Mouse (Mus musculus) neural tube, embryonic 13.5 days (tissue): ENCODE results near the gene Camk1d. TPM values are rescaled to one million over a fixed set of nuclear protein-coding genes. Genes with fewer than 3 reads are reported as not detected.

Source experiments
- ATAC-seq: fragments of 200-750 bp; cut with Nextera tagmentation; 2 replicates; pipeline ENCODE4 v1.8.0; 2017; ENCODE audit warnings: low read depth, mild to moderate bottlenecking, moderate TSS enrichment, moderate library complexity
- H3K27ac ChIP-seq: fragments of 300-500 bp; sonication (generic); replicated peaks from 2 replicates; pipeline ENCODE4 v1.5.1; 2015; ENCODE audit warnings: moderate library complexity, mild to moderate bottlenecking, inconsistent platforms
- H3K27me3 ChIP-seq: fragments of 300-500 bp; sonication (generic); 2 replicates; pipeline ENCODE4 v1.6.1; 2015; ENCODE audit warnings: mild to moderate bottlenecking, inconsistent platforms
- H3K36me3 ChIP-seq: fragments of 300-500 bp; sonication (generic); 2 replicates; pipeline ENCODE4 v1.6.1; 2015; ENCODE audit warnings: mild to moderate bottlenecking, inconsistent platforms
- H3K4me1 ChIP-seq: fragments of 300-500 bp; sonication (generic); replicated peaks from 2 replicates; pipeline ENCODE4 v1.6.1; 2015; ENCODE audit warnings: inconsistent platforms
- H3K4me2 ChIP-seq: fragments of 300-500 bp; sonication (generic); 2 replicates; pipeline ENCODE4 v1.6.1; 2015; ENCODE audit warnings: inconsistent platforms, mild to moderate bottlenecking, moderate library complexity
- H3K4me3 ChIP-seq: fragments of 300-500 bp; sonication (generic); 2 replicates; pipeline ENCODE4 v1.5.1; 2015; ENCODE audit warnings: mild to moderate bottlenecking, inconsistent platforms
- H3K9ac ChIP-seq: fragments of 300-500 bp; sonication (generic); 2 replicates; pipeline ENCODE4 v1.6.1; 2015; ENCODE audit warnings: moderate library complexity, mild to moderate bottlenecking, inconsistent platforms
- H3K9me3 ChIP-seq: fragments of 300-500 bp; sonication (generic); 2 replicates; pipeline ENCODE4 v1.6.1; 2016; ENCODE audit warnings: inconsistent platforms
- WGBS: fragments of 180-500 bp; shearing (Covaris S2); methylation state at CpG from one replicate; pipeline ENCODE4 v1.1.7; 2015; 5-methylcytosine and 5-hydroxymethylcytosine counted together
- polyA plus RNA-seq: library from polyadenylated mRNA; unstranded; fragments of >200 nt; fragmentation: Nextera tagmentation; extraction: Ambion mirVana; gene quantifications from 2 replicates; pipeline ENCODE4 v1.2.1, GENCODE M21; 2015

The Camk1d gene
- polyA plus RNA-seq, 1 experiment from 2014 or later = 4.6 TPM

DNA sequence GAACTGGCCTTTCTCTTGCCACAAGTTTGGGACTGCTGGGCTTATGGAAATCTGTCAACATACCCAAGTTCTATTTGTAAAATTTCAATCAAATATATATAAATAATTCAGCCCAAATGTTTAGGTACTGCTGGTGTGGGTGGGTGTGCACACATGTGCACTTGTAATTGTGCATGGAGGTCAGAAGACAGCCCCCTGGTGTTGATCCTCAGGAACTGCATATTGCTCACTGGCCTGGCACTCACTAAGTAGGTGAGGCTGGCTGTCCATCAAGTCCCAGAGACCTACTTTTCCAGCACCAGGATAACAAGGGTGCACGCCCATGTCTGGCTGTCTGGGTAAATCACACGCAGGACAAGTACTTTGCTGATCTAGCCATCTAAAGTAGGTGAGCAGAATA is 283.0 kb downstream of the Camk1d start:
- 52% methylated on average over 2 of the region's 2 CpGs for WGBS
- H3K27me3 ChIP-seq = no peaks in the 10 kb centered on the region; the same call in 1 of the 2 replicates
- H3K27ac ChIP-seq = no peak overlapping the region
- no peak for ATAC-seq
- H3K4me1 ChIP-seq = peaks cover 2% of the 10 kb centered on the region
- H3K4me2 ChIP-seq = no peak overlapping the region
- no peak overlapping the region for H3K9ac ChIP-seq
- no peak overlapping the region for H3K4me3 ChIP-seq
- H3K36me3 ChIP-seq = no peaks in the 10 kb centered on the region
- no peaks in the 10 kb centered on the region for H3K9me3 ChIP-seq

DNA sequence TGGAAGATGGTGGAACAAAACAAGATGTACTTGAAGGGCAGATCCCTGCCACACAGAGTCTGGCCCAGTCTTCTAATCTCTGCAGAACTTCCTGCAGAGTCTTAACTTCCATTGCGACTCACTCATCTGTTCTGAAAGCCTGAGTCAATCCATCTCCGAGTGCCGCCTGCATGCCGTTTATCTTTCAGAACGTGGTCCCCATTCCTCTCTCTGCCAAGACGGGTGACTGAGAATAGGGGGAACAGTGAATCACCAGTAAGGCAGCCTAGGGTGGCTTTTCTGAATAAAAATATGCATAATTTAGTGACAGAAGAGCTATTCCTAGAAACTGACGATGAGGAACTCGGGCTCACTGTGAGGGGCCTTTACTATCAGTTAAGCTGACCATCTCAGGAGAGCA is 284.4 kb downstream of the Camk1d start:
- ATAC-seq = no peak
- Histone ChIP-seq H3K27me3 (no peaks in the 10 kb centered on the region; the same call in 1 of the 2 replicates), H3K4me2 (no peak overlapping the region), H3K36me3 (no peaks in the 10 kb centered on the region), H3K4me1 (peaks cover 7% of the 10 kb centered on the region), H3K9me3 (no peaks in the 10 kb centered on the region), H3K9ac (no peak overlapping the region), H3K4me3 (no peak overlapping the region), H3K27ac (no peak overlapping the region)
- WGBS = 57% methylated on average over 8 of the region's 8 CpGs

DNA sequence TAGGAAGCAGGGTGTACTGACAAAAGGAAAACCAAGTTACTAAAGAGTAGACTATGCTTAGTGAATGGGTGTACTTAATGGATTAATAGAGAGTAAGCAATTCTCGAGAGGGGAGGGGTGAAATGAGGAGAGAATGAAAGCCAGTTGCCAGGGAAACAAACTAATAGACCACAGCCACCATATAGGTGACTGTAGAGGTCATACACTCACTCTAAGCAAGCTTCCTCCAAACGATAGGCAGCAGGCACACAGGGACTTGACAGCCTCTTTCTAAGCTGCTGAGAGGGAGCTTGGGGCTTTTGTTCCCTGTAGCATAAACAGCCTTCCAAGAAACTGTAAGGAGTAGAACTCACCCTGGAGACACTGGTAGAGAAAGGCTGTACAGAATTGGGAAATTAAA is 288.2 kb downstream of the Camk1d start:
- Histone ChIP-seq H3K4me1 (peaks cover 7% of the 10 kb centered on the region), H3K27me3 (no peaks in the 10 kb centered on the region), H3K4me3 (no peak overlapping the region), H3K9me3 (no peaks in the 10 kb centered on the region), H3K4me2 (no peak overlapping the region), H3K36me3 (no peaks in the 10 kb centered on the region), H3K27ac (no peak overlapping the region), H3K9ac (no peak overlapping the region)
- WGBS = 10% methylated on average over 2 of the region's 2 CpGs
- no peak for ATAC-seq

- ATAC-seq = no peak
- Histone ChIP-seq H3K27ac (no peak overlapping the region), H3K36me3 (no peaks in the 10 kb centered on the region), H3K4me1 (peaks cover 7% of the 10 kb centered on the region), H3K4me2 (no peak overlapping the region), H3K9me3 (no peaks in the 10 kb centered on the region), H3K4me3 (no peak overlapping the region), H3K27me3 (no peaks in the 10 kb centered on the region), H3K9ac (no peak overlapping the region)
- 64% methylated on average over 3 of the region's 3 CpGs for WGBS
Observed at GRCm38 (mm10) chr2:5425612-5426011, 288.7 kb downstream of the Camk1d start.

DNA sequence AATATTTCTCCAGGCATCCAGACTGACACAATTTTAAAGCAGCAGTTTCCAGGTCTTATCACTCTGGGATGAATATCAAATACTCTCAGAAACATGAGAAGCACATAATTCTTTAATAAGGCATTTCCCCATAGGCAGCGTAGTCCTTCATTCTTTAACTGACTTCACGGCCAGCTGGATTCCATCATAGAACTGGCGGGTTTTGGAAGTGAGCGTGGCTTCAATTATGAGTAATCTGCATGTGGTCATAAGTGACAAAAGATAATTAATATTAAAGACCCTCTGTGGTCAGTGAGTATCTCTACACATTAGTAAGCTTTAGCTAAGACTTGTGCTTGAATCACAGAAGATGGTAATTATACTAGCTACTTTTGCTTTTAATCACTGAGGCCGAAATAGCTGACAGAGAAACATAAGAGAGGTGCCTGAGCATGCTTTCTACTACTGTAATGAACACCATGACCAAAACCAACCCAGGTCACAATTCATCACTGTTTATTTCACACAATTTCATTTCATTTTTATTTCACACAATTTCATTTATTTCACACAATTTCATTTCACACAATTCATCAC is 293.6 kb downstream of the Camk1d start:
- no peak overlapping the region for H3K27ac ChIP-seq
- 64% methylated on average over 5 of the region's 5 CpGs for WGBS
- no peaks in the 10 kb centered on the region for H3K36me3 ChIP-seq
- no peaks in the 10 kb centered on the region for H3K27me3 ChIP-seq
- H3K4me1 ChIP-seq = no peaks in the 10 kb centered on the region
- H3K9me3 ChIP-seq = no peaks in the 10 kb centered on the region
- H3K4me2 ChIP-seq = no peak overlapping the region
- H3K4me3 ChIP-seq = no peak overlapping the region
- H3K9ac ChIP-seq = no peak overlapping the region
- ATAC-seq = no peak

- H3K27ac ChIP-seq = no peak overlapping the region
- 93% methylated on average over 4 of the region's 4 CpGs for WGBS
- H3K36me3 ChIP-seq = no peaks in the 10 kb centered on the region
- H3K4me3 ChIP-seq = no peak overlapping the region
- ATAC-seq = no peak
- no peaks in the 10 kb centered on the region for H3K4me1 ChIP-seq
- H3K27me3 ChIP-seq = no peaks in the 10 kb centered on the region
- no peak overlapping the region for H3K4me2 ChIP-seq
- H3K9ac ChIP-seq = no peak overlapping the region
- no peaks in the 10 kb centered on the region for H3K9me3 ChIP-seq
Observed at GRCm38 (mm10) chr2:5418802-5419201, 295.5 kb downstream of the Camk1d start.

- Histone ChIP-seq H3K36me3 (no peaks in the 10 kb centered on the region), H3K27ac (no peak overlapping the region), H3K9me3 (no peaks in the 10 kb centered on the region), H3K4me3 (no peak overlapping the region), H3K9ac (no peak overlapping the region), H3K27me3 (no peaks in the 10 kb centered on the region), H3K4me2 (no peak overlapping the region), H3K4me1 (no peaks in the 10 kb centered on the region)
- no peak for ATAC-seq
- WGBS = 77% methylated on average over 6 of the region's 6 CpGs
Observed at GRCm38 (mm10) chr2:5417158-5418032, 296.9 kb downstream of the Camk1d start.

DNA sequence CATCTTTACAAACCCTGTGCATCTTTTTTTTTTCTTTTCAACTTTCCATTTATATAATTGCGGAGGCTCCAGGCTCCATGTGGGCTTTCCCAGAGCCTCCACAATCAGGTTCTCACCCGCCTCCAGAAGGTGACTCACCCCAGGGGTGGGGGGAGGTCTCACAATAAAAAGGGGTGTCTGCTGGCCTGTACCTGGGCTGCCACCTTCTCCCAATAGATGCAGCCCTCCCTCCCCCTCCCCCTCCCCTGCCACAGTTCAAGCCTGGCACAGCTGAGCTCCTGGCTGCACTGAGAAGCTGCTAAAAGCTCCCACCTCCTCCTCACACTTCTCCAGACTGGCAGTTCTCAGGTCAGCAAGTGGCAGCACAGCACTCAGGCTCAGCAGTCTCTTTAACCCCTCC is 302.5 kb downstream of the Camk1d start:
- H3K4me1 ChIP-seq = no peaks in the 10 kb centered on the region
- ATAC-seq = no peak
- 60% methylated on average over 2 of the region's 2 CpGs for WGBS
- no peak overlapping the region for H3K4me2 ChIP-seq
- no peak overlapping the region for H3K9ac ChIP-seq
- H3K27ac ChIP-seq = no peak overlapping the region
- no peaks in the 10 kb centered on the region for H3K36me3 ChIP-seq
- no peaks in the 10 kb centered on the region for H3K27me3 ChIP-seq
- H3K4me3 ChIP-seq = no peak overlapping the region
- no peaks in the 10 kb centered on the region for H3K9me3 ChIP-seq

DNA sequence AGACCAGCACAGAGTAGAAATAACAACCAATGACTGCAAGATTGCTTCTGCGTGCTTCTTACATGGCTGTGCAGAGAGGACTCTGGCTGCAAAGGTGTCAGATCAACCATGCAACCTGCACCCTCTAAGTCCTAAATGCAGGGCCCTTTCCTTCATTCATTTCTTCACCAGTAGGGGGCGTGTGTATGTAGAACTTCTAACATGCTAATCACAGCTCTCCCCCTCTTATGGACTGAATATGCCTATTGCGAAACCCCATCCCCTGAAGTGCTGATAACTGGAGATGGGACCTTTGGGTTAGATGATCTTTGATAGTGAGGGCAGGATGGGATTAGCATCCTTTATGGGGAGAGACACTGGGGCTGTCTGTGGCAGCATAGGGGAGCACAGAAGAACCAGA is 310.5 kb downstream of the Camk1d start:
- no peak for ATAC-seq
- WGBS = 62% methylated on average over 3 of the region's 3 CpGs
- Histone ChIP-seq H3K4me1 (no peaks in the 10 kb centered on the region), H3K9me3 (no peaks in the 10 kb centered on the region), H3K9ac (no peak overlapping the region), H3K4me2 (no peak overlapping the region), H3K27ac (no peak overlapping the region), H3K4me3 (no peak overlapping the region), H3K27me3 (0 out of 2 replicates have a peak, but pooled peaks cover 5% of the 10 kb centered on the region), H3K36me3 (no peaks in the 10 kb centered on the region)

DNA sequence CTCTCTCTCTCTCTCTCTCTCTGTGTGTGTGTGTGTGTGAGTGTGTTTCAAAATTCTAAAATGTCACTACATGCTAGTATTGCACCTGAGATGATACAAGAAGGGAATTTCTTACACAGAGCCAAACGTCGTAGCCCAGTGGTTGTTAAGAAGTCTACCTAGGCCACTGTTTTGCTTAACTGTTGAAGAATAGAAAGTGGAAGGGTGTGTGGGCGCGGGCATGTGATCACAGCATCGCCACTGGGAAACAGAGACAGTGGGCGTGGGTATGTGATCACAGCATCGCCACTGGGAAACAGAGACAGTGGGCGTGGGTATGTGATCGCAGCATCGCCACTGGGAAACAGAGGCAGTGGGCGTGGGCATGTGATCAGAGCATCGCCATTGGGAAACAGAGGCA is 312.3 kb downstream of the Camk1d start:
- 93% methylated on average over 12 of the region's 12 CpGs for WGBS

DNA sequence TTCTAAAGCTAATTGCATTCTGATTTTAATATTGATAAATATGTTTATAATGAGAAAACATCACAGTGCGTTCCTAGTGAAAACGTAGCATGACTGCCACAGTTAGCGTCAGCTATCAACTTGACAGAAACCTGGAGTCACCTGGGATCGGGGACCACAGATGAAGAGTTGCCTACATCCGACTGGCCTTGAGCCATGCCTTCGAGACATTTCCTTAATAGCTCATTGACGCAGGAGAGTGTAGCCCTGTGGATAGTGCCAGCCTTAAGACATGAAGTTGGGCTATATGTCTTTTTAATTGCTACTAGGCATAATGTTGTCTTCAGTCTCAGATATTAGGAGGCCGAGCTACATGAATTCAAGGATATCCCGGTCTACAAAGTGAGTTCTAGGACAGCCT is 315.8 kb downstream of the Camk1d start:
- 67% methylated on average over 9 of the region's 9 CpGs for WGBS
- no peak overlapping the region for H3K4me2 ChIP-seq
- H3K4me3 ChIP-seq = no peak overlapping the region
- H3K9me3 ChIP-seq = no peaks in the 10 kb centered on the region
- H3K4me1 ChIP-seq = peaks cover 23% of the 10 kb centered on the region
- no peak for ATAC-seq
- no peak overlapping the region for H3K9ac ChIP-seq
- H3K36me3 ChIP-seq = no peaks in the 10 kb centered on the region
- H3K27ac ChIP-seq = peak overlapping the region; percentile 65; the same call in 1 of the 2 replicates
- H3K27me3 ChIP-seq = 0 out of 2 replicates have a peak, but pooled peaks cover 5% of the 10 kb centered on the region

More for the DNA sequence above, 312.3 kb downstream of the Camk1d start:
- Histone ChIP-seq H3K27ac (no peak overlapping the region), H3K9me3 (no peaks in the 10 kb centered on the region), H3K27me3 (0 out of 2 replicates have a peak, but pooled peaks cover 5% of the 10 kb centered on the region), H3K4me1 (peaks cover 14% of the 10 kb centered on the region), H3K4me3 (no peak overlapping the region), H3K4me2 (no peak overlapping the region), H3K36me3 (no peaks in the 10 kb centered on the region), H3K9ac (no peak overlapping the region)
- ATAC-seq = no peak

DNA sequence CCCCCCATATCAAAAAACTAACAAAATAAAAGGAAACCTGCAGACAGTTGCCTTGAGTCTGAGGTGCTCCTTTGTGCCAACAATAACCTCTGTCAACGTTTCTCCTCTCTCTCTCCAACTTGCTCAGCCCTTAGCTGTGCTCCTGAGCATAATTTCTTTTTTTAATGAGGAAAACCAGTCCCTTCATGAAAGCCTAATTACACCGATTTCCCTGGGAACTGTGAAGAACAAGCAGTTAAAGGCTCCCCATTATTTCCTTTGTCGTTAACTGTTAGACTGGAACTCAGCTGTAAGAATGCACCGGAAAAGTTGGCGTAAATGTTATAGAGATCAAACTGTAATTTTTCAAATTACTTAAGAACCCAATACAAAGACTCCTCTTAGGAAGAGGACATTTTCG is 316.3 kb downstream of the Camk1d start:
- WGBS = 45% methylated on average over 6 of the region's 6 CpGs
- Histone ChIP-seq H3K27me3 (0 out of 2 replicates have a peak, but pooled peaks cover 5% of the 10 kb centered on the region), H3K9ac (no peak overlapping the region), H3K9me3 (no peaks in the 10 kb centered on the region), H3K4me1 (peaks cover 23% of the 10 kb centered on the region), H3K36me3 (no peaks in the 10 kb centered on the region), H3K4me2 (no peak overlapping the region), H3K27ac (peak overlapping the region; percentile 65), H3K4me3 (no peak overlapping the region)
- peak; percentile 46; the same call in 1 of the 2 replicates for ATAC-seq
